In genomic region chr8:125385519-125386150, GRCm38 (mm10) we compare ENCODE assay signal across 8 mouse cellular contexts.
DNase-seq lines count a peak whose midpoint lies in the region; ATAC-seq lines count a peak whose summit lies in the region.

No protein-coding gene starts in this region.

- peaks cover 42 to 53% of the 10 kb centered on the region in 2 experiments for H3K4me1 ChIP-seq in heart, embryonic 14.5 days (ENCODE audit: control insufficient read depth in 2 of 2, insufficient read depth in 2 of 2, low read length in 2 of 2)
- peaks cover 8% of the 10 kb centered on the region; the same call in 1 of the 2 replicates for H3K4me1 ChIP-seq in liver, embryonic 11.5 days (replicated peaks; ENCODE audit: control insufficient read depth, insufficient read depth, low read length)
- peaks cover 4% of the 10 kb centered on the region; the same call in 1 of the 2 replicates for H3K4me1 ChIP-seq in neural tube, embryonic 11.5 days (ENCODE audit: control insufficient read depth, insufficient read depth, low read length)

- no peak overlapping the region for H3K4me2 ChIP-seq in heart, embryonic 14.5 days (ENCODE audit: low read length)
- H3K4me2 ChIP-seq in liver, embryonic 11.5 days, result no peak overlapping the region
- H3K4me2 ChIP-seq in neural tube, embryonic 11.5 days (ENCODE audit: low read depth), result no peak overlapping the region

- H3K36me3 ChIP-seq in heart, embryonic 14.5 days (ENCODE audit: control insufficient read depth, insufficient read depth, low read length), result no peaks in the 10 kb centered on the region
- H3K36me3 ChIP-seq in liver, embryonic 11.5 days (ENCODE audit: control insufficient read depth, insufficient read depth, low read length), result no peaks in the 10 kb centered on the region
- no peaks in the 10 kb centered on the region for H3K36me3 ChIP-seq in neural tube, embryonic 11.5 days (ENCODE audit: control insufficient read depth, insufficient read depth, low read length)

- DNase-seq in thymus, postnatal 14 days, result peak; percentile 27
- DNase-seq in thymus, postnatal 10 days (ENCODE audit: low spot score in 2 of 2), result no peak
- DNase-seq in fat pad, adult 2 months (ENCODE audit: extremely low read depth, low read depth, low spot score), result peak; percentile 91
- peak; percentile 38 for DNase-seq in kidney, postnatal 14 days
- DNase-seq in liver, embryonic 11.5 days (ENCODE audit: low spot score), result no peak
- peak; percentile 43 for DNase-seq in neural tube, embryonic 11.5 days (ENCODE audit: low spot score)
- no peak for DNase-seq in T-cell, adult 2 months (ENCODE audit: low spot score)

- H3K27ac ChIP-seq in heart, embryonic 14.5 days (replicated peaks in 1 of 2; ENCODE audit: control insufficient read depth in 1 of 2, insufficient read depth in 1 of 2, low read depth in 2 of 2, low read length in 2 of 2), result peak overlapping the region; percentile 77 to 79
- H3K27ac ChIP-seq in liver, embryonic 11.5 days (ENCODE audit: low read depth, low read length), result no peak overlapping the region
- no peak overlapping the region for H3K27ac ChIP-seq in neural tube, embryonic 11.5 days (ENCODE audit: low read depth, low read length)

- H3K9me3 ChIP-seq in heart, embryonic 14.5 days (ENCODE audit: control insufficient read depth, low read length), result no peaks in the 10 kb centered on the region
- no peaks in the 10 kb centered on the region for H3K9me3 ChIP-seq in liver, embryonic 11.5 days (ENCODE audit: control insufficient read depth, low read length)
- no peaks in the 10 kb centered on the region for H3K9me3 ChIP-seq in neural tube, embryonic 11.5 days (ENCODE audit: control insufficient read depth, low read length)

- peak overlapping the region; percentile 2; the same call in 1 of the 2 replicates for H3K9ac ChIP-seq in heart, embryonic 14.5 days (ENCODE audit: low read length)
- no peak overlapping the region for H3K9ac ChIP-seq in liver, embryonic 11.5 days (ENCODE audit: low read depth, low read length)
- H3K9ac ChIP-seq in neural tube, embryonic 11.5 days (ENCODE audit: low read length), result no peak overlapping the region

- peak; percentile 82 for ATAC-seq in heart, embryonic 14.5 days (ENCODE audit: insufficient number of reproducible peaks, insufficient read depth, low FRiP score, low read depth)
- peak; percentile 61 for ATAC-seq in liver, embryonic 11.5 days (replicated peaks; ENCODE audit: low FRiP score)
- no peak; the same call in 1 of the 2 replicates for ATAC-seq in neural tube, embryonic 11.5 days (ENCODE audit: insufficient read depth, low FRiP score, low TSS enrichment)

- 20% methylated on average over 6 of the region's 6 CpGs for WGBS in heart, embryonic 14.5 days
- WGBS in liver, embryonic 11.5 days, result 32% methylated on average over 6 of the region's 6 CpGs
- 33% methylated on average over 6 of the region's 6 CpGs for WGBS in neural tube, embryonic 11.5 days

- no peak overlapping the region for H3K4me3 ChIP-seq in heart, embryonic 14.5 days (ENCODE audit: control insufficient read depth in 1 of 2, insufficient read depth in 1 of 2, low read depth in 1 of 2, low read length in 2 of 2)
- no peak overlapping the region for H3K4me3 ChIP-seq in liver, embryonic 11.5 days (ENCODE audit: low read depth, low read length)
- no peak overlapping the region for H3K4me3 ChIP-seq in neural tube, embryonic 11.5 days (ENCODE audit: low read depth, low read length)

- no peaks in the 10 kb centered on the region for H3K27me3 ChIP-seq in heart, embryonic 14.5 days (ENCODE audit: control insufficient read depth, insufficient read depth, low read length)
- no peaks in the 10 kb centered on the region for H3K27me3 ChIP-seq in liver, embryonic 11.5 days (replicated peaks; ENCODE audit: control insufficient read depth, insufficient read depth, low read length)
- no peaks in the 10 kb centered on the region for H3K27me3 ChIP-seq in neural tube, embryonic 11.5 days (ENCODE audit: control insufficient read depth, insufficient read depth, low read length)

Comparison
In these comparisons a context has a peak if more than half of its experiments do, and no peak if none do; other contexts are left out.
1. DNase-seq: peak in thymus, postnatal 14 days (single experiment), fat pad, adult 2 months (single experiment), kidney, postnatal 14 days (single experiment) and neural tube, embryonic 11.5 days (single experiment); none in thymus, postnatal 10 days (0 of 2), liver, embryonic 11.5 days (single experiment) and T-cell, adult 2 months (single experiment).
2. H3K27ac ChIP-seq: peak in heart, embryonic 14.5 days (2 of 2); none in liver, embryonic 11.5 days (single experiment) and neural tube, embryonic 11.5 days (single experiment).